Mouse (Mus musculus) hindbrain, embryonic 15.5 days (tissue): ENCODE measurements around the gene Dazap1. TPM values are rescaled to one million over a fixed set of nuclear protein-coding genes. Genes with fewer than 3 reads are reported as not detected.
A peak's percentile ranks its signal among the peaks of the same experiment; 100 is the strongest.

Experiments
- ATAC-seq: fragments of 200-750 bp; cut with Nextera tagmentation; 2 replicates; pipeline ENCODE4 v1.8.0; 2017; ENCODE audit warnings: low read depth, moderate number of reproducible peaks, moderate TSS enrichment; ENCODE audit not compliant: low FRiP score
- H3K27ac ChIP-seq: fragments of 300-500 bp; sonication (generic); replicated peaks from 2 replicates; pipeline ENCODE4 v1.5.1; 2015; ENCODE audit warnings: mild to moderate bottlenecking, inconsistent platforms
- H3K27me3 ChIP-seq: fragments of 300-500 bp; sonication (generic); 2 replicates; pipeline ENCODE4 v1.6.1; 2015; ENCODE audit warnings: control low read depth, inconsistent platforms
- H3K36me3 ChIP-seq: fragments of 300-500 bp; sonication (generic); 2 replicates; pipeline ENCODE4 v1.6.1; 2015; ENCODE audit warnings: control low read depth, inconsistent platforms
- H3K4me1 ChIP-seq: fragments of 300-500 bp; sonication (generic); replicated peaks from 2 replicates; pipeline ENCODE4 v1.6.1; 2015; ENCODE audit warnings: control low read depth, inconsistent platforms
- H3K4me2 ChIP-seq: fragments of 300-500 bp; sonication (generic); 2 replicates; pipeline ENCODE4 v1.6.1; 2015; ENCODE audit warnings: moderate library complexity, mild to moderate bottlenecking, inconsistent platforms
- H3K4me3 ChIP-seq: fragments of 300-500 bp; sonication (generic); 2 replicates; pipeline ENCODE4 v1.5.1; 2015; ENCODE audit warnings: mild to moderate bottlenecking, inconsistent platforms
- H3K9ac ChIP-seq: fragments of 300-500 bp; sonication (generic); 2 replicates; pipeline ENCODE4 v1.6.1; 2015; ENCODE audit warnings: inconsistent platforms
- H3K9me3 ChIP-seq: fragments of 300-500 bp; sonication (generic); 2 replicates; pipeline ENCODE4 v1.6.1; 2016; ENCODE audit warnings: control low read depth, inconsistent platforms
- WGBS: fragments of 180-500 bp; shearing (Covaris S2); methylation state at CpG from one replicate; pipeline ENCODE4 v1.1.7; 2015; 5-methylcytosine and 5-hydroxymethylcytosine counted together
- polyA plus RNA-seq: library from polyadenylated mRNA; unstranded; fragments of >200 nt; fragmentation: Nextera tagmentation; extraction: Ambion mirVana; gene quantifications from 2 replicates; pipeline ENCODE4 v1.2.1, GENCODE M21; 2015

Dazap1 gene
- polyA plus RNA-seq, 1 experiment from 2014 or later: 51.3 TPM

- Histone ChIP-seq H3K4me3 (no peak overlapping the region), H3K27ac (no peak overlapping the region), H3K9me3 (no peaks in the 10 kb centered on the region), H3K4me2 (no peak overlapping the region), H3K4me1 (0 out of 2 replicates have a peak, but pooled peaks cover 3% of the 10 kb centered on the region), H3K27me3 (no peaks in the 10 kb centered on the region), H3K9ac (no peak overlapping the region), H3K36me3 (peaks cover 77% of the 10 kb centered on the region)
- no peak for ATAC-seq
- 88% methylated on average over 7 of the region's 7 CpGs for WGBS
These were observed 20.0 kb downstream of the Dazap1 start for GRCm38 (mm10) chr10:80281304-80281703.

GRCm38 (mm10) chr10:80281921-80282371 lies 20.7 kb downstream of the Dazap1 start:
- Histone ChIP-seq H3K36me3 (peaks cover 73% of the 10 kb centered on the region), H3K9me3 (no peaks in the 10 kb centered on the region), H3K4me1 (0 out of 2 replicates have a peak, but pooled peaks cover 3% of the 10 kb centered on the region), H3K4me2 (no peak overlapping the region), H3K4me3 (no peak overlapping the region), H3K9ac (no peak overlapping the region), H3K27me3 (no peaks in the 10 kb centered on the region), H3K27ac (no peak overlapping the region)
- no peak for ATAC-seq
- 59% methylated on average over 8 of the region's 8 CpGs for WGBS

- no peak overlapping the region for H3K27ac ChIP-seq
- ATAC-seq: no peak
These were observed 21.5 kb downstream of the Dazap1 start for GRCm38 (mm10) chr10:80282481-80283441.

GRCm38 (mm10) chr10:80285222-80286070 lies 24.2 kb downstream of the Dazap1 start:
- Histone ChIP-seq H3K27me3 (no peaks in the 10 kb centered on the region), H3K4me3 (no peak overlapping the region), H3K4me1 (0 out of 2 replicates have a peak, but pooled peaks cover 3% of the 10 kb centered on the region), H3K4me2 (no peak overlapping the region), H3K9ac (no peak overlapping the region), H3K27ac (no peak overlapping the region), H3K36me3 (peaks cover 47% of the 10 kb centered on the region), H3K9me3 (no peaks in the 10 kb centered on the region)
- WGBS: 79% methylated on average over 14 of the region's 15 CpGs
- no peak for ATAC-seq

More at GRCm38 (mm10) chr10:80282481-80283441, 21.5 kb downstream of the Dazap1 start:
- Histone ChIP-seq H3K4me3 (no peak overlapping the region), H3K9ac (no peak overlapping the region), H3K36me3 (peaks cover 68% of the 10 kb centered on the region), H3K9me3 (no peaks in the 10 kb centered on the region), H3K4me1 (0 out of 2 replicates have a peak, but pooled peaks cover 3% of the 10 kb centered on the region), H3K27me3 (no peaks in the 10 kb centered on the region), H3K4me2 (no peak overlapping the region)
- WGBS: 93% methylated on average over 20 of the region's 20 CpGs

GRCm38 (mm10) chr10:80288097-80288496 lies 26.8 kb downstream of the Dazap1 start:
- no peak overlapping the region for H3K4me3 ChIP-seq
- ATAC-seq: no peak
- H3K4me1 ChIP-seq: peaks cover 7% of the 10 kb centered on the region
- no peak overlapping the region for H3K4me2 ChIP-seq
- WGBS: 95% methylated on average over 12 of the region's 12 CpGs
- peaks cover 38% of the 10 kb centered on the region for H3K36me3 ChIP-seq
- H3K9ac ChIP-seq: no peak overlapping the region
- H3K27ac ChIP-seq: no peak overlapping the region
- H3K9me3 ChIP-seq: no peaks in the 10 kb centered on the region
- no peaks in the 10 kb centered on the region for H3K27me3 ChIP-seq

GRCm38 (mm10) chr10:80288657-80289056 lies 27.4 kb downstream of the Dazap1 start:
- Histone ChIP-seq H3K4me3 (no peak overlapping the region), H3K36me3 (peaks cover 34% of the 10 kb centered on the region), H3K9me3 (no peaks in the 10 kb centered on the region), H3K4me2 (no peak overlapping the region), H3K27me3 (no peaks in the 10 kb centered on the region), H3K9ac (no peak overlapping the region), H3K27ac (no peak overlapping the region), H3K4me1 (peaks cover 12% of the 10 kb centered on the region)
- ATAC-seq: no peak
- WGBS: 65% methylated on average over 8 of the region's 8 CpGs

GRCm38 (mm10) chr10:80292251-80293146 lies 31.2 kb downstream of the Dazap1 start, which contains the start of gene Rps15:
Rps15 (plus strand) TSS chr10:80292453.
- peaks cover 24% of the 10 kb centered on the region for H3K36me3 ChIP-seq
- H3K4me2 ChIP-seq: peak within 1 kb of the TSS; percentile 84
- H3K27me3 ChIP-seq: no peaks in the 10 kb centered on the region
- peak within 1 kb of the TSS; percentile 93 for H3K27ac ChIP-seq
- H3K4me3 ChIP-seq: peak within 1 kb of the TSS; percentile 85
- WGBS: under 1% methylated on average over 72 of the region's 72 CpGs
- peak; percentile 81 for ATAC-seq
- peaks cover 49% of the 10 kb centered on the region for H3K4me1 ChIP-seq
- H3K9me3 ChIP-seq: no peaks in the 10 kb centered on the region
- H3K9ac ChIP-seq: peak within 1 kb of the TSS; percentile 96

GRCm38 (mm10) chr10:80293325-80293724 lies 32.0 kb downstream of the Dazap1 start:
- peak overlapping the region; percentile 96 for H3K9ac ChIP-seq
- ATAC-seq: no peak
- H3K9me3 ChIP-seq: no peaks in the 10 kb centered on the region
- H3K36me3 ChIP-seq: peaks cover 22% of the 10 kb centered on the region
- peaks cover 57% of the 10 kb centered on the region for H3K4me1 ChIP-seq
- no peaks in the 10 kb centered on the region for H3K27me3 ChIP-seq
- peak overlapping the region; percentile 93 for H3K27ac ChIP-seq
- 19% methylated on average over 14 of the region's 14 CpGs for WGBS
- H3K4me3 ChIP-seq: peak overlapping the region; percentile 85
- H3K4me2 ChIP-seq: peak overlapping the region; percentile 84

- 67% methylated on average over 4 of the region's 4 CpGs for WGBS
- Histone ChIP-seq H3K4me2 (peak overlapping the region; percentile 84; the same call in 1 of the 2 replicates), H3K36me3 (peaks cover 18% of the 10 kb centered on the region), H3K27me3 (no peaks in the 10 kb centered on the region), H3K4me1 (peaks cover 62% of the 10 kb centered on the region), H3K4me3 (no peak overlapping the region), H3K9me3 (no peaks in the 10 kb centered on the region), H3K9ac (no peak overlapping the region), H3K27ac (peak overlapping the region; percentile 98; the same call in 1 of the 2 replicates)
- ATAC-seq: no peak
These were observed 33.0 kb downstream of the Dazap1 start for GRCm38 (mm10) chr10:80294311-80294710.

GRCm38 (mm10) chr10:80294788-80295303 lies 33.6 kb downstream of the Dazap1 start:
- 50% methylated on average over 7 of the region's 7 CpGs for WGBS
- peak overlapping the region; percentile 52; the same call in 1 of the 2 replicates for H3K9ac ChIP-seq
- no peak overlapping the region for H3K4me3 ChIP-seq

More at GRCm38 (mm10) chr10:80294788-80295303, 33.6 kb downstream of the Dazap1 start:
- no peak for ATAC-seq
- no peaks in the 10 kb centered on the region for H3K9me3 ChIP-seq
- H3K4me2 ChIP-seq: 0 out of 2 replicates have a peak overlapping the region, but pooled peaks have one; percentile 86
- H3K4me1 ChIP-seq: peaks cover 65% of the 10 kb centered on the region
- H3K27me3 ChIP-seq: no peaks in the 10 kb centered on the region
- H3K27ac ChIP-seq: peak overlapping the region; percentile 98
- H3K36me3 ChIP-seq: peaks cover 18% of the 10 kb centered on the region
